Comparison of ENCODE assay signal across 22 mouse cellular contexts in genomic region chr2:170011858-170012257, GRCm38 (mm10).
A peak's percentile ranks its signal among the peaks of the same experiment; 100 is the strongest.
DNase-seq lines count a peak whose midpoint lies in the region; ATAC-seq lines count a peak whose summit lies in the region.
"Had no signal": no experiment of that assay in that cellular context is flagged by ENCODE, and none has a peak within 500 bp of the region (broad histone marks: within the 10 kb centered on the region; RNA-seq: fewer than 3 reads in every experiment).

No protein-coding gene starts in this region.

- WGBS in kidney, embryonic 15.5 days: 43% methylated on average over 8 of the region's 8 CpGs
- 43% methylated on average over 8 of the region's 8 CpGs for WGBS in neural tube, embryonic 15.5 days
- 35% methylated on average over 8 of the region's 8 CpGs for WGBS in embryonic facial prominence, embryonic 12.5 days

- DNase-seq in kidney, postnatal 25 days: no peak
- DNase-seq in neural tube, embryonic 10.5 days (ENCODE audit: extremely low spot score, low spot score): no peak
- peak; percentile 61 for DNase-seq in retina, postnatal 1 day
- no peak for DNase-seq in heart, adult 8-10 months (ENCODE audit: low spot score)
- DNase-seq: adrenal gland, adult 8-10 months; cerebellum, postnatal 10 days; gastrocnemius, postnatal 25 days; heart, postnatal 10 days; kidney, adult 11 months; kidney, postnatal 10 days; left cerebral cortex, postnatal 4 days; liver; lung, adult 18-20 months; lung, postnatal 36 days; thymus, postnatal 14 days had no signal

- H3K36me3 ChIP-seq in kidney, embryonic 15.5 days: no peaks in the 10 kb centered on the region
- no peaks in the 10 kb centered on the region for H3K36me3 ChIP-seq in neural tube, embryonic 15.5 days
- H3K36me3 ChIP-seq in embryonic facial prominence, embryonic 12.5 days: no peaks in the 10 kb centered on the region

- peaks cover 17% of the 10 kb centered on the region for H3K4me1 ChIP-seq in kidney, embryonic 15.5 days
- H3K4me1 ChIP-seq in neural tube, embryonic 15.5 days: peaks cover 9% of the 10 kb centered on the region
- H3K4me1 ChIP-seq in embryonic facial prominence, embryonic 12.5 days: peaks cover 15% of the 10 kb centered on the region

- H3K27me3 ChIP-seq in kidney, embryonic 15.5 days: no peaks in the 10 kb centered on the region
- no peaks in the 10 kb centered on the region for H3K27me3 ChIP-seq in neural tube, embryonic 15.5 days (replicated peaks)
- no peaks in the 10 kb centered on the region for H3K27me3 ChIP-seq in embryonic facial prominence, embryonic 12.5 days

- no peak overlapping the region for H3K9ac ChIP-seq in kidney, embryonic 15.5 days
- no peak overlapping the region for H3K9ac ChIP-seq in neural tube, embryonic 15.5 days (replicated peaks)
- H3K9ac ChIP-seq in embryonic facial prominence, embryonic 12.5 days: no peak overlapping the region

- peaks cover 6% of the 10 kb centered on the region; the same call in 1 of the 2 replicates for H3K9me3 ChIP-seq in kidney, embryonic 15.5 days (replicated peaks)
- no peaks in the 10 kb centered on the region for H3K9me3 ChIP-seq in neural tube, embryonic 15.5 days (replicated peaks)
- no peaks in the 10 kb centered on the region for H3K9me3 ChIP-seq in embryonic facial prominence, embryonic 12.5 days
- H3K9me3 ChIP-seq: heart, embryonic 10.5 days had no signal

- no peak overlapping the region for H3K4me3 ChIP-seq in kidney, embryonic 15.5 days (replicated peaks)
- no peak overlapping the region for H3K4me3 ChIP-seq in neural tube, embryonic 15.5 days (replicated peaks)
- H3K4me3 ChIP-seq in embryonic facial prominence, embryonic 12.5 days: no peak overlapping the region
- H3K4me3 ChIP-seq: heart, embryonic 10.5 days; left cerebral cortex, adult 2 months; myocyte had no signal

- 0 out of 2 replicates have a peak overlapping the region, but pooled peaks have one; percentile 17 for H3K4me2 ChIP-seq in kidney, embryonic 15.5 days
- H3K4me2 ChIP-seq in neural tube, embryonic 15.5 days: no peak overlapping the region
- H3K4me2 ChIP-seq in embryonic facial prominence, embryonic 12.5 days (replicated peaks): no peak overlapping the region

- 0 out of 2 replicates have a peak overlapping the region, but pooled peaks have one; percentile 20 for H3K27ac ChIP-seq in kidney, embryonic 15.5 days
- H3K27ac ChIP-seq in neural tube, embryonic 15.5 days (replicated peaks): 0 out of 2 replicates have a peak overlapping the region, but pooled peaks have one; percentile 1
- H3K27ac ChIP-seq in embryonic facial prominence, embryonic 12.5 days: peak overlapping the region; percentile 48
- H3K27ac ChIP-seq: heart, embryonic 10.5 days; left cerebral cortex, adult 2 months had no signal

- no peak for ATAC-seq in kidney, embryonic 15.5 days (replicated peaks; ENCODE audit: low FRiP score)
- ATAC-seq in neural tube, embryonic 15.5 days (ENCODE audit: low FRiP score): no peak
- no peak for ATAC-seq in embryonic facial prominence, embryonic 12.5 days (ENCODE audit: insufficient number of reproducible peaks, insufficient read depth, low FRiP score, low TSS enrichment)
- ATAC-seq: forebrain, embryonic 14.5 days had no signal
